Mouse (Mus musculus) lung, postnatal 0 days (tissue): ENCODE measurements at regions not wholly inside any gene's neighbourhood (a gene's known extent, or its start where the extent isn't known, plus 50 kb on each side); places are given as distances from the start of the nearest gene placed in this dataset.
A peak's percentile ranks its signal among the peaks of the same experiment; 100 is the strongest.

ENCODE experiments used
- ATAC-seq: fragments of 200-750 bp; cut with Nextera tagmentation; 2 replicates; pipeline ENCODE4 v1.8.0; 2017; ENCODE audit warnings: moderate library complexity
- DNase-seq: peaks from one replicate; pipeline ENCODE4 v3.0.0-alpha.2; 2016; ENCODE audit warnings: low spot score
- H3K27ac ChIP-seq: fragments of 300-500 bp; sonication (generic); 2 replicates; pipeline ENCODE4 v1.5.1; 2014; ENCODE audit warnings: antibody characterized with exemption, mild to moderate bottlenecking, low read length, mixed read lengths
- H3K27me3 ChIP-seq: fragments of 300-500 bp; sonication (generic); replicated peaks from 2 replicates; pipeline ENCODE4 v1.6.1; 2014; ENCODE audit warnings: low read length, mixed read lengths; ENCODE audit not compliant: insufficient read depth
- H3K36me3 ChIP-seq: fragments of 300-500 bp; sonication (generic); 2 replicates; pipeline ENCODE4 v1.6.1; 2014; ENCODE audit warnings: low read length, mixed read lengths; ENCODE audit not compliant: insufficient read depth
- H3K4me1 ChIP-seq: fragments of 300-500 bp; sonication (generic); 2 replicates; pipeline ENCODE4 v1.6.1; 2014; ENCODE audit warnings: antibody characterized with exemption, low read depth, low read length, mixed read lengths; ENCODE audit not compliant: insufficient read depth
- H3K4me2 ChIP-seq: fragments of 300-500 bp; sonication (generic); replicated peaks from 2 replicates; pipeline ENCODE4 v1.6.1; 2014; ENCODE audit warnings: low read depth, mild to moderate bottlenecking, low read length, moderate library complexity, mixed read lengths
- H3K4me3 ChIP-seq: fragments of 300-500 bp; sonication (generic); 2 replicates; pipeline ENCODE4 v1.5.1; 2014; ENCODE audit warnings: low read depth, low read length
- H3K9ac ChIP-seq: fragments of 300-500 bp; sonication (generic); replicated peaks from 2 replicates; pipeline ENCODE4 v1.6.1; 2014; ENCODE audit warnings: low read depth, mild to moderate bottlenecking
- H3K9me3 ChIP-seq: fragments of 300-500 bp; sonication (generic); 2 replicates; pipeline ENCODE4 v1.6.1; 2016; ENCODE audit warnings: low read length, mixed read lengths
- CTCF ChIP-seq: IDR thresholded peaks from 2 replicates; pipeline ENCODE4 v1.5.1; 2016; ENCODE audit warnings: antibody characterized with exemption, mild to moderate bottlenecking
- EP300 ChIP-seq: IDR thresholded peaks from 2 replicates; pipeline ENCODE4 v1.6.1; 2016; ENCODE audit warnings: antibody characterized with exemption, mild to moderate bottlenecking, control low read depth
- WGBS: fragments of 180-500 bp; shearing (Covaris S2); extraction: QIAGEN DNeasy Blood & Tissue Kit; methylation state at CpG from one replicate; pipeline ENCODE4 v1.1.7; 2014; 5-methylcytosine and 5-hydroxymethylcytosine counted together

DNA sequence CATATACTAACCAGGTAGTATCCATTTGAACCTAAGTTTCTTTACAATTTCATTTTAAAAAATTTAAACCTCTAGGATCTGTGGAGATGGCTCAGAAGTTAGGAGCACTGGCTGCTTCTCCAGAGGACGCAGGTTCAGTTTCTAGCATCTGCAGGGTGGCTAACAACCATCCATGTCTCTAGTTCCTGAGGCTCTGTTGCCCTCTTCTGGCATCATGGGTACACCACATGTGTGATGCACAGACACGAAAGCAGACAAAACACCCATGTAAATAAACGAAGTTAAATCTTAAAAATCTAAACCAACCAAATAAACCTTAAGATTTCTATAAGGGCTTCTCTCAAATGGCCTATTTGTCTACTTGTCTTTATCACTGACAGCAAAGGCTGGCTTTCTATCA lies 157.6 kb upstream of the Nr5a2 start:
- H3K4me2 ChIP-seq, result no peak overlapping the region
- DNase-seq (no peak), ATAC-seq (no peak)
- no peak overlapping the region for H3K27ac ChIP-seq
- H3K36me3 ChIP-seq, result no peaks in the 10 kb centered on the region
- H3K4me1 ChIP-seq, result no peaks in the 10 kb centered on the region
- no peaks in the 10 kb centered on the region for H3K27me3 ChIP-seq
- H3K4me3 ChIP-seq, result no peak overlapping the region
- TF ChIP-seq CTCF (peak; percentile 58), EP300 (no peak)
- H3K9me3 ChIP-seq, result no peaks in the 10 kb centered on the region
- 66% methylated on average over 3 of the region's 3 CpGs for WGBS
- H3K9ac ChIP-seq, result no peak overlapping the region

DNA sequence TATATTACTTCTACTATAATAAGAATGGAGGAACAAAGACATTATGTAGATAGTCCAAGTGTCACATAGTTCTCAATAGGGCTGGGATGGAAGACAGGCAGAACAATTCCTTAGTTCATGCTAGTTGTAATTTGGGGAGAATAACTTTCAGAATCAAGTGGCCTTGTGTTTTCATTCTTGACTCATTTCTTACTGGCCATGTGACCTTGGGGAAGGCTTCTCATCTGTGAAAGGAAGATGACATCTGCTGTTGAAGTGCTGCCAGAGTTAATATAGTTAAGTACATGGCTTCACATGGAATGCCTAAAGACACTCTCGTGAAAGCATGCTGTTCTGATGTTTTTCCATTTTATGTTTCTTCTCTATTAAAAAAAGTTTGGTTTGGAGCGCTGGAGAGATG lies 146.2 kb upstream of the Nr5a2 start:
- no peak for ATAC-seq
- Histone ChIP-seq H3K9ac (no peak overlapping the region), H3K4me3 (no peak overlapping the region), H3K4me2 (no peak overlapping the region), H3K36me3 (no peaks in the 10 kb centered on the region), H3K27ac (no peak overlapping the region), H3K9me3 (no peaks in the 10 kb centered on the region), H3K4me1 (no peaks in the 10 kb centered on the region), H3K27me3 (no peaks in the 10 kb centered on the region)
- no peak for TF ChIP-seq CTCF
- no peak for TF ChIP-seq EP300
- no peak for DNase-seq
- WGBS, result 82% methylated on average over 2 of the region's 2 CpGs

GRCm38 (mm10) chr1:137091762-137092161 lies 131.5 kb upstream of the Nr5a2 start:
- ATAC-seq, result no peak
- Histone ChIP-seq H3K27ac (no peak overlapping the region), H3K27me3 (no peaks in the 10 kb centered on the region), H3K9ac (no peak overlapping the region), H3K4me2 (no peak overlapping the region), H3K4me3 (no peak overlapping the region), H3K9me3 (no peaks in the 10 kb centered on the region), H3K4me1 (no peaks in the 10 kb centered on the region), H3K36me3 (no peaks in the 10 kb centered on the region)
- DNase-seq, result no peak
- no peak for TF ChIP-seq EP300
- no peak for TF ChIP-seq CTCF
- 41% methylated on average over 9 of the region's 9 CpGs for WGBS

DNA sequence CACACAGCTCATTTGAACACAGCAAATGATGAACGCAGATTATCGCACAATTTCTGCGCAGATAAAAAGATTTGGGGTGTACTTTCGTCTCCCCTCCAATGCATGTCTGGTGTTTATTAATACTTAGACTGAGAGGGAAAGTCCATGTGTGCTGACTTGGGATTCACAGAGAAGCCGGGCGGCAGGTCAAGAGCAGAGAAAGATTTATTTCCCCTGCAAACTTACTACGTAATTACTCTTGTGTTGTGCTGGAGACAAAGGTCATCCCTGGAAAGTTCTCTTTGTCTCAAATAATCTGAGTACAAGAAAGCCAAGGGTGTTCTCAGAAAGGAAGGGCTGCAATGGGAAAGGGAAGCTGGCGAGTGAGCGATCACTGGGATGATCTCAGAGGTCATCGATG lies 127.9 kb upstream of the Nr5a2 start:
- 74% methylated on average over 10 of the region's 10 CpGs for WGBS
- Histone ChIP-seq H3K4me2 (no peak overlapping the region), H3K4me3 (no peak overlapping the region), H3K9me3 (no peaks in the 10 kb centered on the region), H3K27me3 (no peaks in the 10 kb centered on the region), H3K36me3 (no peaks in the 10 kb centered on the region), H3K27ac (no peak overlapping the region), H3K4me1 (no peaks in the 10 kb centered on the region), H3K9ac (no peak overlapping the region)
- ATAC-seq, result no peak
- DNase-seq, result no peak
- no peak for TF ChIP-seq CTCF
- TF ChIP-seq EP300, result no peak

GRCm38 (mm10) chr1:137086766-137087165 lies 126.5 kb upstream of the Nr5a2 start:
- Histone ChIP-seq H3K9ac (no peak overlapping the region), H3K4me3 (no peak overlapping the region), H3K36me3 (no peaks in the 10 kb centered on the region), H3K4me2 (no peak overlapping the region), H3K9me3 (no peaks in the 10 kb centered on the region), H3K4me1 (no peaks in the 10 kb centered on the region; the same call in 1 of the 2 replicates), H3K27me3 (no peaks in the 10 kb centered on the region), H3K27ac (no peak overlapping the region)
- DNase-seq (no peak), ATAC-seq (no peak)
- TF ChIP-seq CTCF (no peak), EP300 (no peak)
- 96% methylated on average over 3 of the region's 3 CpGs for WGBS

- no peak for TF ChIP-seq EP300
- no peak overlapping the region for H3K27ac ChIP-seq
- ATAC-seq, result no peak
- H3K27me3 ChIP-seq, result no peaks in the 10 kb centered on the region
- peak; percentile 19 for DNase-seq
- no peaks in the 10 kb centered on the region for H3K36me3 ChIP-seq
- H3K4me1 ChIP-seq, result no peaks in the 10 kb centered on the region; the same call in 1 of the 2 replicates
- WGBS, result 34% methylated on average over 1 of the region's 1 CpGs
- no peaks in the 10 kb centered on the region for H3K9me3 ChIP-seq
- no peak overlapping the region for H3K4me3 ChIP-seq
- H3K4me2 ChIP-seq, result no peak overlapping the region
- H3K9ac ChIP-seq, result no peak overlapping the region
Observed at GRCm38 (mm10) chr1:137083500-137083899, 123.3 kb upstream of the Nr5a2 start.

DNA sequence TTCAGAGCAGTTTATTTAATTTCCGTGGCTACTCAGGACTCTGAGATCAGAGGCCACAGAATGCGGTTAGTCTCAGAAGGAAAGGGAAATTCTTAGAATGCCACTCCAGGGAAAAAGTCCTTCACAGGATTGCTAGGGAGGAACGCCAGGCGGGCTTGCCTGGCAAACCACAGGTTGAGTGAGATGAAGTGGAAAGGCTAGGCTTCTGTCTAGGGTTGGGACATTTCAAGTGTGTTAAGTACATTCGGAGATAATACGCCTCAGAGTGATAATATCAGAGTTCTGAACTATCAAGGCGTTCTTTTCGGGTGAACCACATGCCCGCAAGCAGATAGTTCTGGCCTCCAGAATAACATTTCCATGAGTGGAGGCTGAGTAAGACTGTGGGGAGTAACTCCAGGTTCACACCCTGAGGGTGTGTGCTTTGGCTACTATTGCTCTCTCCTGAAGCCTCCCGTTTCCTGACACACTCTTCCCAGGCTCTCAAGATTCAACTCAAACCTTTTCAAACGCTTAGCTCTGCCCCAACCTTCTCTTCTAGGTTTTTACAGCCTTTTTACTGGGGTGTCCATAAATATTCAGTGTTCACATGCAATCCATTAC lies 119.3 kb upstream of the Nr5a2 start:
- Histone ChIP-seq H3K27ac (peak overlapping the region; percentile 6; the same call in 1 of the 2 replicates), H3K4me1 (no peaks in the 10 kb centered on the region; the same call in 1 of the 2 replicates), H3K36me3 (no peaks in the 10 kb centered on the region), H3K9ac (no peak overlapping the region), H3K4me2 (no peak overlapping the region), H3K4me3 (no peak overlapping the region), H3K27me3 (no peaks in the 10 kb centered on the region), H3K9me3 (no peaks in the 10 kb centered on the region)
- WGBS, result 35% methylated on average over 11 of the region's 11 CpGs
- TF ChIP-seq CTCF, result no peak
- TF ChIP-seq EP300, result peak; percentile 92
- peak; percentile 95 for ATAC-seq
- DNase-seq, result peak; percentile 90
